Mouse (Mus musculus) urinary bladder, adult 18-20 months (tissue): ENCODE data around the gene Ccdc152.

Source experiments
- DNase-seq, 2 experiments: peaks; one replicate each; pipeline ENCODE4 v3.0.0; 2022; ENCODE audit warnings: low spot score in 2 of 2, mixed read lengths in 2 of 2

Ccdc152 gene

DNA sequence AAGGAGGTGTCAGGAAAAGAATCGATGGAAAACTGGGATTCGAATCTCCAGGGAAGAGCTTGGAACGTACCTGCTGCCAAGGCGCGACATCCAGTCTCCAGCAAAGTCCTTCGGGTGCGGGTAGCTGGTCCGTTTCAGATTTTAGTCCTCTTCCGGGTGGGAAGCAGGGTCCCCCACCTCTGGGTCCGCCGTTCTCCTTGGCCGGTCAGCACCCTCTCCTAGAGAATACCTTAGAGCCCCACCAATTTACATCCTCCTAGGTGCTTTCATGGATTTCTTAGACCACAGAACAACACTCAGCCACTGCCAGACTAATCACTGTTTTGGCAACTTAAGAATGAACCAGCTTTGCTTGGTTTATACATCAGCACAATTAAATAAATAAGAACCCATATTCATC, at the start of gene Ccdc152:
Gene Ccdc152 (minus strand): TSS at position 101 of the 400 bp plus-strand sequence.
- no peak for DNase-seq

GRCm38 (mm10) chr15:3349306-3350064, 46.2 kb upstream of the Ccdc152 start:
- DNase-seq = no peak

- DNase-seq = no peak
These were observed 43.4 kb upstream of the Ccdc152 start for GRCm38 (mm10) chr15:3346682-3347081.

DNA sequence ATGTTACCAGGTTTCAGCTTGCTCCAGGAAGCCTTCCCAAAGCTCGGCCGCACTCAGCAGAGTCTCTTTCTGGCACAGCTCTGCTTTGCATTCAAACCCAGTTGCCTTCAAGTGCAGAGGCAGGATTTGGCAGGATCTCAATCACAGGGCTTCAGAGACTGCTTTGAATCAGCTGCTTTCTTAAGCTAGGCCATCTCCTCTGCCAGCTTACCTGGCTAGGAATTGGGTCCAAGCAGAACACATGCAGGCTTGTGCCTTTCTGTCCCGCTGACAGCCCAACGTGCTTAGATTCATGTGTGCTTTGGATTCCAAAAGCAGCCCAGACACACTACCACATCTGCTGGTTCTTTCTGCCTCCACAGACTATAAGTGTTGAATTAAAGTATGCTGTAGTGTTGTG, 41.2 kb upstream of the Ccdc152 start:
- DNase-seq = no peak

DNA sequence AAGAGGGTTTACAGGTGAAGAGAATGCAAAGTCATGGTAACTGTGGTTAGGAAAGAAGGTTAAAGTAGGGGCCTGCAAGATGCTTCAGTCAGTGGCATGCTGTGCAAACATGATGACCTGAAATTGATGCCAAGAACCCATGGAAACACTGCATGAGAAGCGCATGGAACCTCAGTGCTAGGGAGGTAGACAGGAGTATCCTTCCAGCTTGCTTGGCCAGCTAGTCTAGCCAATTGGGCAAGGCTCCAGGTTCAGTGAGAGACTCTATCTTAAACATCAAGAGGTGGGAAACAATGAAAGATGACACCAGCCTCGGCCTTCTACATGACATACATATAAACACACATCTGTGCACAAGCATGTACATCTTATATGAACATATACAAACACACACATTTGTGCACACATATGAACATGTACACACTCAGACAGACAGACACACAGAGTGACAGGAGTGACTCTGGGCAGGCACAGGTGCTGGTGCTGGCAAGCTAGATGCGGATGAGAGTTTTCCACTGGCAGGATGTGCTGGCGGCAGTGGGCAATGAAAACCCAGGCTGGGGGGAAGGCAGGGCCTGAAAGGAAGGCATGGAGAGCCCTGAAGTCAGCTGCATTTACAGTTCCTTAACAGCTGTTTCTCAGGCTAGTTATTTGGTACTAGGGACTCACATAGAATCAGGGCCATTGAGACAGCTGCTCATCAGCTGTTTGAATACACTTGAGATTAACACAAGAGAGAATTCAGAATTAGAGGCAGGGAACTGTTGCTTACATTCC, 38.7 kb upstream of the Ccdc152 start:
- no peak for DNase-seq

- DNase-seq = no peak
These were observed 36.5 kb upstream of the Ccdc152 start for GRCm38 (mm10) chr15:3339847-3340246.

- DNase-seq = no peak
These were observed 29.2 kb upstream of the Ccdc152 start for GRCm38 (mm10) chr15:3332517-3332916.

DNA sequence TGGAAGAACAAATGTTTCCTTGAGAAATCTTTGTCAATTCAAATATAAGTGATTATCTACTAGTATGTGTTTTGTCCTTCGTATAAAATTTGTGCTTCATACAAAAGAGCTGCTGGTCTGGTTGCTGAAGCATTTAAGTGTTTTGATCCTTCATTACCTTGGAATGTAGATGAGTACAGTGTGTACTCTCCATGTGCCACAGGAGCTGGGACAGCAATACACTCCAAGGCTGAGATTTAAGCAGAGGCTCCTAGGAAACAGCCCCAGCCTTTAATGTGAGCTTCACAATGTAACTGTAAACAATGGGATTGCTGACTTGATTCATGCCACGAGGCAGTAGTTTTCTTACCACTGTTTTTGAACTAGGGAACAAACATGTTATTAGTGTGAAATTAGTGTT, 28.5 kb upstream of the Ccdc152 start:
- no peak for DNase-seq

- no peak for DNase-seq
These were observed 27.0 kb upstream of the Ccdc152 start for GRCm38 (mm10) chr15:3330291-3330690.

DNA sequence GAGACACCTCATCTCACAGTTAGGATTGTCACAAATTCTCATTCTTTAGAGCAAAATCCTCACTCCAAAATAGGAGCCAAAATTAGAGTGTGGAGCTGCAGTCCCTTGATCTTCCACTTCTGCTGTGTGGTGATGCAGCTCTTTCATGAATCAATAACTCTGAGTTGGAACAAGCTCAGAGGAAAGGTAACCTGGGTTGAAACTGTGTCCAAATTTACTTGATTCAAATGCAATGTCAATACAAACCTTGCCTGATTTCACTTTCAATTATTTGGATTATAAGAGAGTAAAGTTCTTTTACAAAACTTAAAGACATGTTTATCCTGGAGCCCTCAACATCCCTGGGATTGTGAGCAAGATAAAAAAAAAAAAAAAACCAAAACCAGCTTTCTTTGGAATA, 19.7 kb upstream of the Ccdc152 start:
- DNase-seq = no peak

DNA sequence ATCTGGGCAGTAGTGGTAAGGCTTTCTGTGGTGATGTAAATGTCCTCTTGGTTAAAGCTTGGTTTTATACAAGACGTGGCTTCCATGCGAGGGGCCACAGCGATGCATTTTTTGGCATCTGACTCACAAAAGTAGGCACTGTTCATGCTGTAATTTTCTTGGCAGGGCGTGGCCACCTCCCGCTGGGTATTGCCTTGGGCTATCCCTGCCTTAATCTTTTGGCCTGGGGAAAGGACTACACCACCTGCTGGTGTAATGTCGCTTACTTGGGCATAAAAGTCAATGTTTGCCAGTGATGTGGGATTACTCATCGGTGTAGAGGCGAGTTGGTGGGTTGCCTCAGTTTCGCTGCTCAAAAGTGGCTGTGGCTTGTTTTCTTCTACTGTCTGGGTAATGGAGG, 16.6 kb upstream of the Ccdc152 start:
- DNase-seq = no peak

- DNase-seq = no peak
These were observed 13.3 kb upstream of the Ccdc152 start for GRCm38 (mm10) chr15:3316617-3317016.

- no peak for DNase-seq
These were observed 9.6 kb upstream of the Ccdc152 start for GRCm38 (mm10) chr15:3312937-3313336.

GRCm38 (mm10) chr15:3309856-3310255, 6.5 kb upstream of the Ccdc152 start:
- DNase-seq = no peak

- DNase-seq = no peak
These were observed 2.8 kb downstream of the Ccdc152 start for GRCm38 (mm10) chr15:3300361-3301100.

GRCm38 (mm10) chr15:3297615-3298014, 5.7 kb downstream of the Ccdc152 start:
- DNase-seq = no peak

GRCm38 (mm10) chr15:3295986-3296385, 7.3 kb downstream of the Ccdc152 start:
- no peak for DNase-seq

GRCm38 (mm10) chr15:3293477-3293876, 9.8 kb downstream of the Ccdc152 start:
- DNase-seq = no peak

GRCm38 (mm10) chr15:3290435-3290834, 12.9 kb downstream of the Ccdc152 start:
- DNase-seq = no peak

DNA sequence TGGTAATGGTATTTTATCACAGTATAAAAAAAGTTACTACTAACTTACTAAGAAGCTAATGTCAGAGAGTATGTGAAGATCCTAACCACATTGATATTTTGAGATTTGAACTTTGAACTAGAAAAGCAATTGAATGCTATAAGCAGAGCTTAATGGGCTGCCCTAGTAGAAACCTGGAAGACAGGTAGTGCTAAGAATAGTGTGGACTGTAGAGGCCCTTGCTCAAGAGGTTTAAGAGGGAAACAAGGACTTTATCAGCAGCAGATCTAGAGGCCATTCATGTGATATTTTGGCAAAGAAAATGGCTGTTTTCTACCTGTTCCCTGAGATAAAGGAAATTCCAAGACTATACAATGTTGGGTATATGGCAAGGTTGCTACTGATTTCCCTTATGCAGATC, 17.3 kb downstream of the Ccdc152 start:
- DNase-seq = no peak

DNA sequence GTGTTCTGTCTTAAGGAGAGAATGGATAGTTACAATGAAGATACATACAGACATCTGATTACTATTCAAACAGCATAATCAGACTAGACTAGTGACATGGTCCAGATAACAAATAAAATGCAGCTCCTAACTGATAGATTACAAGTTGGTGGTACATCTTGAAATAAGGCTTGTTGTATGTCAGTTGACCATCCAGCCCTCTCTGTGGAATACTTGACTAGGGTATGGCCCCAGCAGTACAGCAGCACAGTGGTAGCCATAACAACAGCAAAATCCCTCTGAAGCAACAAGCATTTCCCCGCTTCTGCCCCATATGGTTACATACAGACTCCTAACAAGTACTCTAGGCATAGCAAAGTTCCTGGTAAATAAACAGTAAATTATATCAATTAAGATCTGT, 21.6 kb downstream of the Ccdc152 start:
- no peak for DNase-seq

GRCm38 (mm10) chr15:3281216-3281615, 22.1 kb downstream of the Ccdc152 start:
- DNase-seq = no peak
